Mouse (Mus musculus) intestine, embryonic 15.5 days (tissue): Measurements from ENCODE around the gene Bmp7. TPM values are rescaled to one million over a fixed set of nuclear protein-coding genes. Genes with fewer than 3 reads are reported as not detected.

Experiments used
- ATAC-seq: fragments of 200-750 bp; cut with Nextera tagmentation; 2 replicates; pipeline ENCODE4 v1.8.0; 2017; ENCODE audit warnings: moderate TSS enrichment, moderate library complexity
- H3K27ac ChIP-seq: fragments of 300-500 bp; sonication (generic); 2 replicates; pipeline ENCODE4 v1.5.1; 2015; ENCODE audit warnings: mild to moderate bottlenecking, inconsistent platforms
- H3K27me3 ChIP-seq: fragments of 300-500 bp; sonication (generic); replicated peaks from 2 replicates; pipeline ENCODE4 v1.6.1; 2015; ENCODE audit warnings: inconsistent platforms
- H3K36me3 ChIP-seq: fragments of 300-500 bp; sonication (generic); 2 replicates; pipeline ENCODE4 v1.6.1; 2015; ENCODE audit warnings: inconsistent platforms
- H3K4me1 ChIP-seq: fragments of 300-500 bp; sonication (generic); replicated peaks from 2 replicates; pipeline ENCODE4 v1.6.1; 2015; ENCODE audit warnings: inconsistent platforms
- H3K4me2 ChIP-seq: fragments of 300-500 bp; sonication (generic); replicated peaks from 2 replicates; pipeline ENCODE4 v1.6.1; 2015; ENCODE audit warnings: mild to moderate bottlenecking, inconsistent platforms
- H3K4me3 ChIP-seq: fragments of 300-500 bp; sonication (generic); replicated peaks from 2 replicates; pipeline ENCODE4 v1.5.1; 2015; ENCODE audit warnings: inconsistent platforms
- H3K9ac ChIP-seq: fragments of 300-500 bp; sonication (generic); 2 replicates; pipeline ENCODE4 v1.6.1; 2015; ENCODE audit warnings: inconsistent platforms
- H3K9me3 ChIP-seq: fragments of 300-500 bp; sonication (generic); 2 replicates; pipeline ENCODE4 v1.6.1; 2016; ENCODE audit warnings: inconsistent platforms
- WGBS: fragments of 180-500 bp; shearing (Covaris S2); methylation state at CpG from one replicate; pipeline ENCODE4 v1.1.7; 2015; 5-methylcytosine and 5-hydroxymethylcytosine counted together
- polyA plus RNA-seq: library from polyadenylated mRNA; unstranded; fragments of >200 nt; fragmentation: Nextera tagmentation; extraction: Ambion mirVana; gene quantifications from 2 replicates; pipeline ENCODE4 v1.2.1, GENCODE M21; 2015

Bmp7 gene
- polyA plus RNA-seq, 1 experiment from 2014 or later, result 17.4 TPM

DNA sequence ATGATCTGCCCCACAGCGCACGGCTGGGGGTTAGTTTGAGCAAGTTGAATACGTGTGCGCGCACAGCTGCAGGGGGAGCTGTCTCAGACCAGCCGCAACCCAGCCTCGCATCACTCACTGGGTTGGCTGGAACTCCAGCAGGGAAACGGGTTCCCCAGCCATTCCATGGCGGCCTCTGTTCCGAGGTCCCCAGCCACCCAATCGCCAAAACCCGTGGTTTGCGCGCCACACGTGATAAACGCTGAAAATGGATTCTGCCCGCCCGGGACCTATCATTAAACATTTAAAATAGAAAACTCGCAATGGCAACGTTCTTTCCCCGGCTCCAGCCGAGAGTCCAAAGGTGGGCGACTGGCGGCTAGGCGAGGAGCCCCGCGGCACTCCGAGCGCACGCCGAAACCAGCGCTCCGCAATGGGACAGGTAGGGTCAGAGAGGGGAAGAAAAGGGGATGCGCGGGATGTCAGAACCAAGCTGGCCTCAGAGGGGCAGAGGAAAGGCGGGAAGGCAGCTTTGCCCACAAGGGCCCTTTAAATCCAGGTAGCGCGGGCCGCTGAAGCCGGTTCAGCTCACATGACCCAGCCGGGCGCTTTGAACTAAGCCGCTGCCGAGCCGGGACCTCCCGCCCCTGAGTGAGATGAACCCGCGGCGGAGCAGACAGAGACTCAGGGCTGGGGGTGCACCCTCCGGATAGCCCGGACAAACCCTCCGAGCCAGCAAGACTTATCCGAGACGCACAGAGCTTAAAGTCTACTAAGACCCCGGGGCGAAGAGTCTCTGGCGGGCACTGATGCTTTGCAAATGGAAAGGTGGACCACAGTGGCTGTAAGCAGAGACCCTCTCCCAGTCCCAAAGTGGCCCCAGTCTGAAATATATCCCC lies 1.1 kb downstream of the Bmp7 start:
- H3K9ac ChIP-seq, result peak overlapping the region; percentile 65
- under 1% methylated on average over 57 of the region's 57 CpGs for WGBS
- H3K4me1 ChIP-seq, result peaks cover 52% of the 10 kb centered on the region
- H3K27me3 ChIP-seq, result peaks cover 19% of the 10 kb centered on the region; the same call in 1 of the 2 replicates
- no peaks in the 10 kb centered on the region for H3K36me3 ChIP-seq
- H3K27ac ChIP-seq, result peak overlapping the region; percentile 92
- ATAC-seq, result peak; percentile 34
- H3K4me3 ChIP-seq, result peak overlapping the region; percentile 70
- H3K9me3 ChIP-seq, result no peaks in the 10 kb centered on the region
- H3K4me2 ChIP-seq, result peak overlapping the region; percentile 99

DNA sequence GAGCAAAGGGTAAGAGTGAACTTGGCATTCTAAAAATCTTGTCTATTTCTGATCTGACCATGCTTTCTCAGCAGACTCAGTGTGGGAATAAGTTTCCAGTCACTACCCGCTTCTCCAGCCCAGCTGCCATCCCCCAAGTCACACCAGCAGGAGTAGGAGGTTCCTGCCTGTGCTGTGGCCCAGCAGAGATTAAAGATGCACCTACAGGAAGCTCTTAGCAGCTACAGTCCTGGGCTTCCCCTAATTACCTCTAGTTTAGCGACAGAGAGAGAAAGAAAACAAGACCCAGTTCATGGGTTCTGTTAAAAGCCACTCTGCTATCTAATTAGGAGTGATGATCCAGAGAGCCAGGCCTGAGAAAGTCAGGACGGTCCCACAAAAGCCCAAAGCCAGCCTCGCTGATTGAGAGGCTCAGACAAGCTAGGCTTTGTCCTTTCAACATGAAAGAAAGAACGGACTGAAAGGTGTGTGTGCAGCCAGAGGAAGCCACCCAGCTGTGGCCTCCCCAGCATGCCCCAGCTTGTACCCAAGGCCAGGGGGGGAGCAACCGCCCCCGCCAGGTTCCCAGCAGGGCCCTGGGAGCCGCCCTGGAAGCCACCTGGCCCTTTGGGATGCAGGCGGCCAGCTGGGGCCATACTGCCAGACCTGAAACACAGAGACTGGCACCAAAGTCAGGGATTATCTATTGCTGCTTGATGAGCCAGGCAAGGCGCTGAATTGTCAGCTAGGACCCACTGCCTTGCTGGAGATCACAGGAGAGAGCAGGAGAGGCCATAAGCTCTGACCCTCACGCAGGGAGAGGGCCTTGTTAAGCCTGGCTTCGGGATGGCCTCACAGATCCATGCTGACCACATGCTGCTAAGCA lies 2.6 kb downstream of the Bmp7 start:
- WGBS, result 57% methylated on average over 12 of the region's 12 CpGs
- peak overlapping the region; percentile 29; the same call in 1 of the 2 replicates for H3K27ac ChIP-seq
- peak overlapping the region; percentile 17; the same call in 1 of the 2 replicates for H3K9ac ChIP-seq
- H3K4me1 ChIP-seq, result peaks cover 62% of the 10 kb centered on the region
- H3K36me3 ChIP-seq, result no peaks in the 10 kb centered on the region
- no peaks in the 10 kb centered on the region for H3K9me3 ChIP-seq
- H3K27me3 ChIP-seq, result peaks cover 19% of the 10 kb centered on the region; the same call in 1 of the 2 replicates
- ATAC-seq, result no peak
- H3K4me3 ChIP-seq, result no peak overlapping the region; the same call in 1 of the 2 replicates
- peak overlapping the region; percentile 99 for H3K4me2 ChIP-seq

DNA sequence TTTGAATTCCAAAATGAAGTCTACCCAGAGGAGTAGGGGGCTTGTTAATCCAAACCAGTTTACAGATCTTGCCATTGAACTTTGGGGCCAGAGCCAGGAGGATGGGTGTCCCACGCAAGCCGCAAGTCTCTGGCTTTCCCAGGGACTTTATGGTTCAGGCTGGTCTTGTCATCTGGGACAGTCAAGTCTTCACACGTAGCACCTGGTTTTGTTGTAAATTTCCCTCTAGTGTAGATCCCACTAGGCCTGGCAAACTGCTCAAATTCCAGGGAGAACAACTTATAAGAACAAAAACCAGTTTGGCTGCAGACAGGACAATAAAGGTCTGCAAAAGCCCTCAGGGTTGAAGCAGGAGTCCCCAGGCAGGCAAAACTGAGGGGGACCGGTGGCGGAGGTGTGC lies 3.3 kb downstream of the Bmp7 start:
- peaks cover 65% of the 10 kb centered on the region for H3K4me1 ChIP-seq
- no peak overlapping the region for H3K4me3 ChIP-seq
- no peak for ATAC-seq
- no peaks in the 10 kb centered on the region for H3K9me3 ChIP-seq
- H3K4me2 ChIP-seq, result 0 out of 2 replicates have a peak overlapping the region, but pooled peaks have one; percentile 99
- WGBS, result 69% methylated on average over 5 of the region's 5 CpGs
- H3K27me3 ChIP-seq, result peaks cover 19% of the 10 kb centered on the region; the same call in 1 of the 2 replicates
- H3K9ac ChIP-seq, result no peak overlapping the region
- H3K27ac ChIP-seq, result no peak overlapping the region
- H3K36me3 ChIP-seq, result no peaks in the 10 kb centered on the region

DNA sequence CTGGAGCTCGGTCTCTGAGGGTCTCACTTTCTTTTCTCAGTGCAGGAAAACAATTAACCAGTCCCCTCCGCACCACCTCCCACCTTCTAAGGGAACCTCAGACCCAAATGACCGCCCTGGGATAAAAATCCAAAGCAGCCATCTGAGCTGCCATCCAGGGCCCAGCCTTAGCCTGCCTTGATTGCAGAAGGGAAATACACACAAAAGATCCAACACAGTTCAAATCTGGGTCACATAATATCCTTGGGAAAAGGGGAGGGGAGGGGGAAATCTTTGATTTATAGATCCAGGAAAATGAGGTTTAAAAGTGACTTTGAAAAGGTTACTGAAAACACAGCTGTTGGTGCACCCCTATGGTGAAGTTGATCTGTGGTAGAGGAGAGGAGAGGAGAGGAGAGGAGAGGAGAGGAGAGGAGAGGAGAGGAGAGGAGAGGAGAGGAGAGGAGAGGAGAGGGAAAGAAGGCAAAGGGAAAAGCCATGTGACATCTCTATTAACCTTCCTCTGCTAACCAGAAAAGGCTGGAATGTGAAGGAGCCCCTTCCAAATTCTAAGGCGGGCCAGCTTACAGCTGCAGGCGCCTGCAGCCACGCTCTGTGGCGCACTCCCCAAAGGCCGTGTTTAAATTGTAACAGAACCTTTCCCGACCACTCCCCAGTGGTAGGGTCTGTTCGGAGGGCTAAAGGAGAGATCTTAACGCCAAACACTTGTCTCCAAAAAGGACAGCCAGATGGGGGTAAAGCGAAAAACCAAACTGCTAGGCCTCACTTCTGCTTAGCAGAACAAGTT lies 4.2 kb downstream of the Bmp7 start:
- Histone ChIP-seq H3K4me3 (no peak overlapping the region), H3K27me3 (peaks cover 14% of the 10 kb centered on the region; the same call in 1 of the 2 replicates), H3K27ac (peak overlapping the region; percentile 56; the same call in 1 of the 2 replicates), H3K4me2 (peak overlapping the region; percentile 54), H3K9ac (peak overlapping the region; percentile 32; the same call in 1 of the 2 replicates), H3K4me1 (peaks cover 70% of the 10 kb centered on the region), H3K9me3 (no peaks in the 10 kb centered on the region), H3K36me3 (no peaks in the 10 kb centered on the region)
- WGBS, result 47% methylated on average over 12 of the region's 12 CpGs
- ATAC-seq, result no peak

DNA sequence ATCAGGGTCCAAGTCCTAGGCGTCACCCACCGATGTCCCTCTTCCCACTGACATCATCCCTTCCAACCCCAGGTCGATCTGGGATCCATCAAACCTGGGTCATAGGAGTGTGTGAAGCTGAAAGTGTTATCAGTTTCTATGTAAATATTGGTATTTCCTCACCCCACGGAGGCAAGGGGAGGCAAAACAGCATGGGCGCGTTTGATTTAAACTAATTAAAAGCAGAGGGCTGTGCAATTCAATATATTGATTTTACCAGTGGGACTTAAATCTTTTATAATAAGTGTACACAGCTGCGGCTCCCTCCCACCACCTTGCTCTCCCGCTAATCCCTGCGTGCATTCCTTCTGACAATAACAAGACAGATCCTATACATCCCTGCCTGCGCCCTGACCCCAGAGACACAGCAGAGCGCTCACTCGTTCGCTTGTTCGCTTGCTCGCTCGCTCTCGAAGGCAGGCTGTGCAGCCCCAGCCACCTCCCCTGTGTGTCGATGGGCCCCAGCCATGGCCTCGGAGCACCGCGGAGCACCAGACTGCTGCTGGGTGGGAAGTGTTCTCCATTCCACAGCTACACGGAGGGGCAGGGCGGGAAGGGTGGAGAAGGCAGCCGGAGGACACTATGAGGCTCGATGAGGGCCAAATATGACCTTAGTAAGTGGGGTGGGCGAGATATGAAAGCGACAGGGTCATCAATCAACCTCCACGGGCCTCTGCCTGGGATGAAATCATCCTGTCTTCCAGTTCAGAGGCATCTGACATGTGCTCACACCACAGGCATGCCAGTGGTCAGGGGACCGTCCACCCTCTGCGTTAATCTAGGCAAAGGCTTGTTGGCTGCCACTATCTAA lies 5.0 kb downstream of the Bmp7 start:
- Histone ChIP-seq H3K9me3 (no peaks in the 10 kb centered on the region), H3K27me3 (peaks cover 14% of the 10 kb centered on the region; the same call in 1 of the 2 replicates), H3K4me3 (0 out of 2 replicates have a peak overlapping the region, but pooled peaks have one; percentile 7), H3K36me3 (no peaks in the 10 kb centered on the region), H3K27ac (peak overlapping the region; percentile 56), H3K4me2 (peak overlapping the region; percentile 54), H3K4me1 (peaks cover 69% of the 10 kb centered on the region), H3K9ac (peak overlapping the region; percentile 32; the same call in 1 of the 2 replicates)
- WGBS, result 11% methylated on average over 30 of the region's 30 CpGs
- ATAC-seq, result 0 out of 2 replicates have a peak, but pooled peaks have one; percentile 11

DNA sequence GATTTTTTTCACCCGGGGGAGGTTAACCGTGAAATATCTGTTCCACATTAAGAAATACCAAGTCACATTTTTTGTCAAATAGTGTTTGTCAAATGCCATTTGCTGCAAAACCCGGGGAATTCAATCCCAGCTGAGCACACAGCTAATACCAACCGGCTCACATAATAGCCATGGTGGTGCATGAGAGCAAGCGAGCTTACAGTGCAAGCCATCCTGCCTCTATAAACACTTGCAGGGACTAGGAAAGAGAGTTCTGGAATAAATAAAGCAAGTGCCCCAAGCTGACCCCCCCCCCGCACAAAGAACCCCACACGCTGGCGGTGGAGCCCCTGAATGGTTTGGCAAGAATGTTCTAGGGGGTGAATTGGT lies 5.7 kb downstream of the Bmp7 start:
- H3K4me1 ChIP-seq, result peaks cover 63% of the 10 kb centered on the region
- no peak overlapping the region for H3K9ac ChIP-seq
- H3K9me3 ChIP-seq, result no peaks in the 10 kb centered on the region
- peak overlapping the region; percentile 48 for H3K4me2 ChIP-seq
- H3K4me3 ChIP-seq, result no peak overlapping the region
- peaks cover 8% of the 10 kb centered on the region; the same call in 1 of the 2 replicates for H3K27me3 ChIP-seq
- H3K27ac ChIP-seq, result no peak overlapping the region; the same call in 1 of the 2 replicates
- no peak for ATAC-seq
- WGBS, result 17% methylated on average over 8 of the region's 8 CpGs
- no peaks in the 10 kb centered on the region for H3K36me3 ChIP-seq

DNA sequence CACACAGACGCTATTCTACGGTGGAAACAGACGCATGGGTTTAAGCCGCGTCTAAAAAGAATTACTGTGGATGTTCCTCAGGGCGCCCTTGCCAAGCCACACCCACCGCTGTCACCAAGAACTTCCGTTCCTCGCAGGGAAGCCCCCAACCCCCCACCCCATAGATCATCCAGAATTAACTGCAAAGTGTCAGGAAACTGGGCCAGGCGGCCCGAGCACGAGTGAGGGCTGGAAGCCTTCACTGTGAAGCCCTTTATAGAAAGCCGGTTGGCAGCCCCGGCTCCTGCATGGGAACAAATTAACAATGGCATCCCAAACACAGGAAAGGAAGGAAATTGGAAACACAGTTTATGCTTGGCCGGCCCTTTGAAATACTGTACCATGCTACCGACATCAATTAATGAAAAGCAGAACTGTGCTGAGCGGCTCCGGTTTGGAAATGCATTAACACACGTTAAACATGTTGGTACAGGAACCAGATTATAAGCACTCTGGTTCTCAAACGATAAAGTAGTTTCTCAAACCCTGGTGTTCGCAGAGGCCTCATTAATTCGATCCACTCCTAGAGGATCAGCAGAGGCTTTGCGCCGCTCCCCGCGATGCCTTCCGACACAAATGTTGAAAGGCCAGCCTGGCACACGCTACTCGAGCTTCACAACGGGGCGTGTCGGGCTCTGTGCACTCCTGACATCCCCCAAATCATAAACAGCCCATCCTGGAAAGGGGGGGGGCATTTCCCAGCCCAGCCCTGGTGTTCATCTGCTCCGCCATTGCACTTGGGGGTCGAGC lies 6.3 kb downstream of the Bmp7 start:
- Histone ChIP-seq H3K27me3 (0 out of 2 replicates have a peak, but pooled peaks cover 3% of the 10 kb centered on the region), H3K4me1 (peaks cover 58% of the 10 kb centered on the region), H3K4me3 (0 out of 2 replicates have a peak overlapping the region, but pooled peaks have one; percentile 6), H3K27ac (peak overlapping the region; percentile 48; the same call in 1 of the 2 replicates), H3K4me2 (peak overlapping the region; percentile 48), H3K9ac (no peak overlapping the region), H3K9me3 (no peaks in the 10 kb centered on the region), H3K36me3 (no peaks in the 10 kb centered on the region)
- WGBS, result 18% methylated on average over 34 of the region's 34 CpGs
- no peak for ATAC-seq

DNA sequence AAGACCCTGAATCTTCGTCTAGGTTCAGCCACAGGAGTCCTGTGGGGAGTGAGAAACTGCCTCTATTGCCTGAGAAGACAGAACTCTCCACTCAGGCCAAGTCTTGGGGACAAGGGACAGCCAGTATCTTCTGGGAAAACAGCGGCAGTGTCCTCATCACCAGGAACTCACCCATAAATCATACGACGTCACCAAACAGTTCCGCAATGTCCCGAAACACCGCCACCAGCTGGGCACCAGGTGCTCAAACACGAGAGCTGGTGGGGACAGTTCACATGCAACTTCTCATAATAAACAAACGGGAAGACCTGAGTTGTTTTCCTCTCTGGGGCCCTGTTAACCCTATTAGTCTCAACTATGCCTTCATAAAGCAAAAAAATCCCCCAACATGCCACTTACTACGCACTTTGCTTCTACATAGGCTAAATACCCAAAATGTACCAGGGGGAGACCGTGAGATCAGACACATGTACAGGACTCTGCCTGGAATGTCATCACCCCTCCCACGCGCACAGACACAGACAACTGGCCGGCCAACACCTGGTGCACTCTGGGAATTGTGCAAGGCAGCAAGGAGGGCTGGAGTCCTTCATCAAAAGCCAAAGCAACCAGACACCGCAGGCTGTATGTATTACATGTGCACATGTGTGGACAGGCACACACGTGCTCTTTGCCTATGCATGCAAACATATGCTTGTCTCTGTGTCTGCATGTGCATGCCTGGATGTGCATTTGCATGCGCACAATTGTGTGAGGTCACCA lies 8.8 kb downstream of the Bmp7 start:
- ATAC-seq, result no peak

DNA sequence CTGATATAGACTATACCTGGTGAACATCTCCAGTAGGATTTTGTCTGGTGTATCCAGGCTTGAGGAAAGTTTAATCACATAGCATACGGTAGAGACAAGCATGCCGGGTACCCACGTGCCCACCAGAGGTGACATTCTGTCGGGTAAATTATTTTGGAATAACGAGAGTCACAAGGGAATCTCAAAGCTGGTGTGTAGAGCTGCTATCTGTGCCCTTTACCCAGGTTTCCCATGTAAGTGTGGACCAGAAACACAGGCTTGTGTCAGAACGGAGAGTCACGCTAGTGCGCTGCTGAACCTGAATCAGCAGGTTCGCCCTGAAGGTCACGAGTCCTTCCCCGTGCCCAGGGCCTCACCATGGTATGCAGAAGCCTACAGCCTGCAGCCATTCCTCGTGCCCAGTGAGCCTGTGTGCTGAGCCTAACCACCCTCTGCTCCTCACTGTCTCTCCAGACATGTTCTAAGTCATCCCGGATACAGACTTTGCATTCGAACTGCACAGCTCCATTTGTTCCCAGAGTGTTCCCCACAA lies 10.2 kb downstream of the Bmp7 start:
- peaks cover 35% of the 10 kb centered on the region for H3K4me1 ChIP-seq

More for the DNA sequence above, 8.8 kb downstream of the Bmp7 start:
- 64% methylated on average over 17 of the region's 17 CpGs for WGBS
- no peaks in the 10 kb centered on the region for H3K36me3 ChIP-seq
- H3K9ac ChIP-seq, result no peak overlapping the region
- peaks cover 40% of the 10 kb centered on the region for H3K4me1 ChIP-seq
- no peaks in the 10 kb centered on the region for H3K9me3 ChIP-seq
- no peaks in the 10 kb centered on the region for H3K27me3 ChIP-seq
- no peak overlapping the region for H3K27ac ChIP-seq
- H3K4me2 ChIP-seq, result no peak overlapping the region
- no peak overlapping the region for H3K4me3 ChIP-seq

More for the DNA sequence above, 10.2 kb downstream of the Bmp7 start:
- H3K9ac ChIP-seq, result no peak overlapping the region
- H3K4me2 ChIP-seq, result no peak overlapping the region
- 0 out of 2 replicates have a peak, but pooled peaks have one; percentile 22 for ATAC-seq
- H3K9me3 ChIP-seq, result no peaks in the 10 kb centered on the region
- no peak overlapping the region for H3K4me3 ChIP-seq
- WGBS, result 78% methylated on average over 14 of the region's 14 CpGs
- H3K36me3 ChIP-seq, result no peaks in the 10 kb centered on the region
- H3K27ac ChIP-seq, result no peak overlapping the region
- no peaks in the 10 kb centered on the region for H3K27me3 ChIP-seq
